Mouse (Mus musculus) gastrocnemius, postnatal 4 days (tissue): ENCODE results near the gene Tespa1. TPM values are rescaled to one million over a fixed set of nuclear protein-coding genes. Genes with fewer than 3 reads are reported as not detected.
A peak's percentile ranks its signal among the peaks of the same experiment; 100 is the strongest.
"Not testable (repeated sequence)": the region's sequence is repeated elsewhere in the genome, so short reads cannot be mapped to it uniquely, and the experiment has no call there.

Experiments
- DNase-seq, 2 experiments: peaks; one replicate each; pipeline ENCODE4 v3.0.0; 2021 to 2022; ENCODE audit warnings: low spot score in 2 of 2, mixed read lengths in 2 of 2
- long read RNA-seq, 2 experiments: library from polyadenylated mRNA; stranded (forward); transcript quantifications; one replicate each; pipeline ENCODE4 v2.0.0; 2021
- total RNA-seq, 2 experiments: library from RNA; stranded (reverse); gene quantifications; 2 replicates each; pipeline ENCODE4 v1.2.3; 2021

Tespa1 gene
- 1 to 10 TPM; 1.7 to 2.3 TPM for total RNA-seq
- long read RNA-seq, experiment 1, partial matches to known transcripts: 0 of 2 reads
- long read RNA-seq, experiment 1, other reads (novel, unspliced or antisense): 2 of 2 reads
- long read RNA-seq, experiment 2: 0 reads

- no peak for DNase-seq
Measured at GRCm38 (mm10) chr10:130322637-130323036, at the start of gene Tespa1. TSS of gene Tespa1 (plus strand) at chr10:130322870.

DNA sequence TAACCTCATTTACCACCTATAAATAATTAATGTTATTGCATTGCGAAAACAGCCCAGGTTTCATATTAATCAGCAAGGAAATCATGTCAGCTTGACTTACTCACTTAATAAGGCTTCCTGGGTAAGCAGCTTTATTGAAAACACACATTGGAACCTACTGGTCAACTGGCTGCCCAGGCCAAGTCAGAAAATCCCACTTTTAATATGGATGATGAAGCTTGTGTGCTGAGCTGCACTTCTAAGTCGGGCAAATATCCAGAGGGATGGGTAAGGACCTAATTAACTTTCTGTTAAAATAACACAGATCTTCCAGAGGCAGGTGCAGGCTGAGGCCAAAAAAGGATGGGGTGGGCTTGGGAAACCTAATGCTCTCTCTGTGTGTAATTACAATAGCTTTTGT, 46.9 kb upstream of the Tespa1 start:
- no peak for DNase-seq

GRCm38 (mm10) chr10:130276496-130276895, 46.2 kb upstream of the Tespa1 start:
- DNase-seq: no peak

GRCm38 (mm10) chr10:130280066-130280465, 42.6 kb upstream of the Tespa1 start, which contains the start of gene Neurod4:
TSS of gene Neurod4 (minus strand) at chr10:130280240.
- peak; percentile 16 to 47 for DNase-seq

DNA sequence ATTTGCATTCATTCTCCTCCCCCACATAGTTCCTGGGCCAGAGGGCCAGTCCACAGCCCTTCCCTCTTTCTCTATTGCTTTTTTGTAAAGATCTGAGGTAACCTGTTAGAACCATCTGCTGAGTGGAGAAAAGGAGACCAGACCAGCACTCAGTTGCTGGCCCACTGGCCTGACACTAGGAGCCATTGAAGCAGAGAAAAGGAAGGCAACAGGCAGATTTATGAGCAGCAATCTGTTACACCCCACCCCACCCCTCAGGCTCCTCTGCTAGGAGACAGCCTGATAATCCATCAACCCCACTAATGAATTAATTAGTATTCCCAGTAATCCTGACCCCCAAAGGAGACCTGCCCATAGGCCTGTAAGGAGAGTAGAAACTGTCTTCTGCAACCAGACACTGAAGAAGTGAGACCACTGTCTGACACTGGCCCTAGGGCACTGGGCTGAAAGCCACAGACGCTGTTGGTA, 40.7 kb upstream of the Tespa1 start:
- no peak for DNase-seq

- no peak for DNase-seq
Measured at GRCm38 (mm10) chr10:130287201-130287600, 35.5 kb upstream of the Tespa1 start.

- no peak for DNase-seq
Measured at GRCm38 (mm10) chr10:130288007-130288406, 34.7 kb upstream of the Tespa1 start.

DNA sequence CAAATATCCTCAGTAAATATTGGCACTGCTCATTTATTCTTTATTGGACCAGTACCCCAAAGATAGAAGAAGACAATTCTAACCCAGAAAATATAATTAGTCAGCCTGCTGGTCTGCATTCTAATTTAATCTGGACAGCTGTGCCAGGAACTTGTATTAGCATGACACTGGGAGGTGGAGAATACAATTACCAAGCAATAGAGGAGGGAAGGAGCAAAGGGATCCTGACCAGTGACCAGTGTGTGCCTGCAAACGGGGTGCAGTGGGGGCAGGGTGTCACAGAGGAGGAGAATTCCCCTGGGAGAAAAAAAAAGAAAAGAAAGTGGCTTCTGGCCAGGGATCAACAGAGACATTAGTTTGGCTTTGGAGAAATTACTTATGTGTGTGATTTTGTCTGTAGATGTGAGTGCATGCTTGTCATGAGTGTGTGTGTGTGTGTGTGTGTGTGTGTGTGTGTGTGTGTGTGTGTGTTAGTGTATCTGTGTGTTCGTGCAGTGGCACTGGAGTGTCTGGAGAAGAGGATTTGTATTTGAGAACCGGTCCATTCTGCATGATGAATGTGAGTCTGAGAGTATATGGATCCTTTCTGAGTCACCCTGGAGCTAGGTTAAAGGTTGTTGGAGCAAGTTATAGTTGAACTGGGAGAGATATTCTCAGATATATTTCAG, 28.8 kb upstream of the Tespa1 start:
- DNase-seq: no peak

DNA sequence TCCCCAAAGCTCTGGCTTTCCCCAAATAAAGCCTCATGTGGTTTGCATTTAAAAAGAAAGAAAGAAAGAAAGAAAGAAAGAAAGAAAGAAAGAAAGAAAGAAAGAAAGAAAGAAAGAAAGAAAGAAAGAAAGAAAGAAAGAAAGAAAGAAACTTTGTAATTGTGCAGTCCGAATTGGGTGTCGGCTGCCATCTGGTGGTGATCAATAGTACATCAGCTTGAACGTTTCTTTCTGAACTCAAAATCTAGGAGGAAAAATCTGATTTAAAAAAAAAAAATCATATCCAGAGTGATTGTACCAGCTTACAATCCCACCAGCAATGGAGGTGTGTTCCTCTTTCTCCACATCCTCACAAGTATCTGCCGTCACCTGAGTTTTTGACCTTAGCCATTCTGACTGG, 23.9 kb upstream of the Tespa1 start:
- not testable (repeated sequence) for DNase-seq

DNA sequence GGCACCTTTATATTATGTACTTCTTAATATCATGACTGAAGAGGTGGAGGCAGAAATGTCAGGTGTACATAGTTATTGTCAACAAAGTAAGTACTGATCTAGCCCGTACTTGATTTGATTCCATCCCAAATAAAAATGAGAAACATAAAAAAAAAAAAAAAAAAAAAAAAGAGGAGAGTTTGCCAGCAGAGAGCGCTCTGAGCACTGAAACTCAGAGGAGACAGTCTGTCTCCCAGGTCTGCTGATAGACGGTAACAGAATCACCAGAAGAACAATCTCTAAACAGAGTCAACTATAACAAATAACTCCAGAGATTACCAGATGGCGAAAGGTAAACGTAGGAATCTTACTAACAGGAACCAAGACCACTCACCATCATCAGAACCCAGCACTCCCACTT, 18.5 kb upstream of the Tespa1 start:
- DNase-seq: not testable (repeated sequence)

- no peak for DNase-seq
Measured at GRCm38 (mm10) chr10:130311534-130312227, 11.0 kb upstream of the Tespa1 start.

- DNase-seq: no peak
Measured at GRCm38 (mm10) chr10:130313531-130313930, 9.1 kb upstream of the Tespa1 start.

- DNase-seq: peak; percentile 27 to 70
Measured at GRCm38 (mm10) chr10:130314110-130314829, 8.4 kb upstream of the Tespa1 start.

- DNase-seq: no peak
Measured at GRCm38 (mm10) chr10:130315846-130316245, 6.8 kb upstream of the Tespa1 start.

GRCm38 (mm10) chr10:130318720-130319119, 4.0 kb upstream of the Tespa1 start:
- no peak for DNase-seq

DNA sequence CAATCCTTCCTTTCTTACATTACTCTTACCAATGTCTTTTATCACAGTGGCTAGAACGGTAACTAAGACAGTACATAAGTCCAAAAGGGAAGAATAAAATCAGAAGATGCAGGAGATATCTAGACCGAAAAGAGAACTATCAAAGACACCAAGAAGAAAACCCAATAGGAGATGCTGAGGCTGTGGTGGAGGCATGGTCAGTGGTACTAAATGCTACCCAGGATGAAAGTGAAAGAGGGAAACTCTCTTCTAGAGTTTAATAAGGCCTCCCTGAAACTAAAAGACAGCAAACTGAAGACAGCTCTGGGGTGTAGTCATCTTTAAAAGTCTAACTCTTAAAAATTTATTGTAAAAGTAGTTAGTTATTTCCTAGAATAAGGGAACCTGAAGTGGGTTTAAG, 2.0 kb upstream of the Tespa1 start:
- DNase-seq: no peak

- DNase-seq: no peak
Measured at GRCm38 (mm10) chr10:130322062-130322461, 608 bp upstream of the Tespa1 start.

GRCm38 (mm10) chr10:130324243-130324642, 1.6 kb downstream of the Tespa1 start:
- no peak for DNase-seq

DNA sequence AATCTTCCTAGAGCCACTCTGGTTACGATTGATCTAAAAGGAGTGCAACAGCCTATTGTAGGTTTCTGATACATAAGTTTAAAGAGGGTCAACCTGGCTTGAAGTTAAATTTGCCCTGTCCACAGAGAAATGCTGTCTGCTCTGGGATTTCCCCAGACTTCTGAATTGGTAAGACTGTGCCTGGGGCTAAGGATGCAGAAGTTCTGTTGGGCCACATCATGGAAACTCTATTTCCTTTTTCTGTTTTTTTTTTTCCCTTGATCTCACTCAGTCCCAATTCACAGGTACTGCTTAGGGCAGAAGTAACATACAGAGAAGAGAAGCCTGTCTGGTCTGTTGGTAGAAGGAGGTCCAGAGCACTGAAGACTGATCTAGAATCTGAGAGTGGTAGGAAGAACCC, 8.0 kb downstream of the Tespa1 start:
- no peak for DNase-seq

- no peak for DNase-seq
Measured at GRCm38 (mm10) chr10:130336385-130336784, 13.7 kb downstream of the Tespa1 start.

GRCm38 (mm10) chr10:130337581-130337980, 14.9 kb downstream of the Tespa1 start:
- DNase-seq: no peak

DNA sequence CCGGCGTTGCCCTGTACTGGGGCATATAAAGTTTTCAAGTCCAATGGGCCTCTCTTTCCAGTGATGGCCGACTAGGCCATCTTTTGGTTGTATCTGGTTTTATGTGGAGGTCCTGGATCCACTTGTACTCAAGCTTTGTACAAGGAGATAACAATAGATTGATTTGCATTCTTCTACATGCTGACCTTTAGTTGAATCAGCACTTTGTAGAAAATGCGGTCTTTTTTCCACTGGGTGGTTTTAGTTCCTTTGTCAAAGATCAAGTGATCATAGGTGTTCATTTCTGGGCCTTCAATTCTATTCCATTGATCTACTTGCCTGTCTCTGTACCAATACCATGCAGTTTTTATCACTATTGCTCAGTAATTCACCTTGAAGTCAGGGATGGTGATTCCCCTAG, 17.4 kb downstream of the Tespa1 start:
- not testable (repeated sequence) for DNase-seq
